Mouse (Mus musculus) hindbrain, postnatal 0 days (tissue): ENCODE data around the gene Rassf3. TPM values are rescaled to one million over a fixed set of nuclear protein-coding genes. Genes with fewer than 3 reads are reported as not detected.
A peak's percentile ranks its signal among the peaks of the same experiment; 100 is the strongest.

Experiments used
- ATAC-seq: fragments of 200-750 bp; cut with Nextera tagmentation; 2 replicates; pipeline ENCODE4 v1.8.0; 2017; ENCODE audit warnings: mild to moderate bottlenecking, moderate TSS enrichment, moderate library complexity
- DNase-seq: peaks from one replicate; pipeline ENCODE4 v3.0.0-alpha.2; 2015; ENCODE audit warnings: low spot score
- H3K27ac ChIP-seq: fragments of 300-500 bp; sonication (generic); 2 replicates; pipeline ENCODE4 v1.5.1; 2014; ENCODE audit warnings: mild to moderate bottlenecking
- H3K27me3 ChIP-seq: fragments of 300-500 bp; sonication (generic); 2 replicates; pipeline ENCODE4 v1.6.1; 2014; ENCODE audit warnings: low read length, mixed read lengths; ENCODE audit not compliant: insufficient read depth
- H3K36me3 ChIP-seq: fragments of 300-500 bp; sonication (generic); 2 replicates; pipeline ENCODE4 v1.6.1; 2014; ENCODE audit warnings: low read length, mixed read lengths; ENCODE audit not compliant: insufficient read depth
- H3K4me1 ChIP-seq: fragments of 300-500 bp; sonication (generic); 2 replicates; pipeline ENCODE4 v1.6.1; 2014; ENCODE audit warnings: antibody characterized with exemption, low read length, mixed read lengths; ENCODE audit not compliant: insufficient read depth
- H3K4me2 ChIP-seq: fragments of 300-500 bp; sonication (generic); 2 replicates; pipeline ENCODE4 v1.6.1; 2014; ENCODE audit warnings: low read depth, mild to moderate bottlenecking, low read length, moderate library complexity, mixed read lengths
- H3K4me3 ChIP-seq: fragments of 300-500 bp; sonication (generic); 2 replicates; pipeline ENCODE4 v1.5.1; 2014; ENCODE audit warnings: low read length
- H3K9ac ChIP-seq: fragments of 300-500 bp; sonication (generic); replicated peaks from 2 replicates; pipeline ENCODE4 v1.6.1; 2014; ENCODE audit warnings: mild to moderate bottlenecking, low read length, moderate library complexity, mixed read lengths
- H3K9me3 ChIP-seq: fragments of 300-500 bp; sonication (generic); 2 replicates; pipeline ENCODE4 v1.6.1; 2016; ENCODE audit warnings: low read length, mixed read lengths
- CTCF ChIP-seq: IDR thresholded peaks from 2 replicates; pipeline ENCODE4 v1.5.1; 2016; ENCODE audit warnings: antibody characterized with exemption, control low read depth, low read depth
- WGBS: fragments of 180-500 bp; shearing (Covaris S2); extraction: QIAGEN DNeasy Blood & Tissue Kit; methylation state at CpG from one replicate; pipeline ENCODE4 v1.1.7; 2014; 5-methylcytosine and 5-hydroxymethylcytosine counted together
- polyA plus RNA-seq: library from polyadenylated mRNA; unstranded; fragments of >200 nt; fragmentation: Nextera tagmentation; extraction: Ambion mirVana; gene quantifications from 2 replicates; pipeline ENCODE4 v1.2.1, GENCODE M21; 2015
- total RNA-seq: library from RNA; depleted of rRNA; stranded (reverse); fragments of >200 nt; gene quantifications from 2 replicates; pipeline ENCODE4 v1.2.3, GENCODE M21; 2014

The Rassf3 gene
- total and polyA plus RNA-seq, 2 experiments from 2014 or later, result 6.0 to 7.4 TPM

DNA sequence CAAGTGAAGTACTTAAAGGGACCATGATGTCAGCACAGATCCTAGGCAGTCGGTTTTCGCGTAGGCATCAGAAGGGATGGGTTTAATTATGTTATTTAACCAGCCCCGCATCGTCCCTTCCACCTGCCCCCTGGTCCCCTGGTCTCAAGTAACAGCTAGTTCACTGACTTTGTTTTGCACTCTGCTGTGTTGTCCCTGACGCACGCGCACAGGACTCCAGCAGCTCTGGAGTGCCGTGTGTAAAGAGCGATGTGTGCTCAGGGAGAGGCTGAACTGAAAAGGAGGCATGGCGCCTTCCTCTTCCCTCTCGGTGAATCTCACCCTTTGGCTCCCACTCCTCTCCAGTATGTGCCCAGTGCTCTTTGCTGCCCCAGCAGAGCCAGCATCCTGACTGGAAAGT is 102.1 kb downstream of the Rassf3 start:
- no peaks in the 10 kb centered on the region for H3K4me1 ChIP-seq
- no peak overlapping the region for H3K4me2 ChIP-seq
- no peak for DNase-seq
- no peak overlapping the region for H3K4me3 ChIP-seq
- no peaks in the 10 kb centered on the region for H3K27me3 ChIP-seq
- 79% methylated on average over 12 of the region's 12 CpGs for WGBS
- ATAC-seq, result no peak
- H3K36me3 ChIP-seq, result peaks cover 51% of the 10 kb centered on the region
- no peak overlapping the region for H3K9ac ChIP-seq
- no peak for TF ChIP-seq CTCF
- H3K9me3 ChIP-seq, result no peaks in the 10 kb centered on the region
- H3K27ac ChIP-seq, result no peak overlapping the region

- WGBS, result 92% methylated on average over 6 of the region's 6 CpGs
- Histone ChIP-seq H3K9ac (no peak overlapping the region), H3K27ac (no peak overlapping the region), H3K4me1 (peaks cover 6% of the 10 kb centered on the region; the same call in 1 of the 2 replicates), H3K4me2 (no peak overlapping the region), H3K4me3 (no peak overlapping the region), H3K9me3 (no peaks in the 10 kb centered on the region), H3K27me3 (no peaks in the 10 kb centered on the region), H3K36me3 (peaks cover 26% of the 10 kb centered on the region; the same call in 1 of the 2 replicates)
- no peak for ATAC-seq
- peak; percentile 34; the same call in 1 of the 2 replicates for TF ChIP-seq CTCF
- DNase-seq, result peak; percentile 21
These were observed 105.4 kb downstream of the Rassf3 start for GRCm38 (mm10) chr10:121370777-121371176.

GRCm38 (mm10) chr10:121368783-121369465 is 107.2 kb downstream of the Rassf3 start:
- DNase-seq, result no peak
- no peaks in the 10 kb centered on the region for H3K9me3 ChIP-seq
- H3K4me3 ChIP-seq, result no peak overlapping the region
- H3K36me3 ChIP-seq, result peaks cover 15% of the 10 kb centered on the region; the same call in 1 of the 2 replicates
- H3K4me1 ChIP-seq, result peaks cover 9% of the 10 kb centered on the region; the same call in 1 of the 2 replicates
- no peak for ATAC-seq
- no peak overlapping the region for H3K4me2 ChIP-seq
- H3K27ac ChIP-seq, result no peak overlapping the region
- no peak for TF ChIP-seq CTCF
- WGBS, result 81% methylated on average over 18 of the region's 18 CpGs
- H3K9ac ChIP-seq, result no peak overlapping the region
- no peaks in the 10 kb centered on the region for H3K27me3 ChIP-seq

GRCm38 (mm10) chr10:121367780-121368179 is 108.4 kb downstream of the Rassf3 start:
- H3K4me1 ChIP-seq, result peaks cover 9% of the 10 kb centered on the region; the same call in 1 of the 2 replicates
- no peak overlapping the region for H3K4me2 ChIP-seq
- no peaks in the 10 kb centered on the region for H3K27me3 ChIP-seq
- no peak for TF ChIP-seq CTCF
- ATAC-seq, result no peak
- 82% methylated on average over 9 of the region's 9 CpGs for WGBS
- no peak overlapping the region for H3K27ac ChIP-seq
- H3K36me3 ChIP-seq, result peaks cover 12% of the 10 kb centered on the region; the same call in 1 of the 2 replicates
- no peaks in the 10 kb centered on the region for H3K9me3 ChIP-seq
- DNase-seq, result no peak
- no peak overlapping the region for H3K9ac ChIP-seq
- H3K4me3 ChIP-seq, result no peak overlapping the region

- H3K27me3 ChIP-seq, result no peaks in the 10 kb centered on the region
- ATAC-seq (no peak), DNase-seq (no peak)
- H3K9me3 ChIP-seq, result no peaks in the 10 kb centered on the region
- TF ChIP-seq CTCF, result no peak
- 78% methylated on average over 13 of the region's 13 CpGs for WGBS
- H3K36me3 ChIP-seq, result peaks cover 12% of the 10 kb centered on the region; the same call in 1 of the 2 replicates
- no peak overlapping the region for H3K4me3 ChIP-seq
- H3K4me1 ChIP-seq, result peaks cover 9% of the 10 kb centered on the region; the same call in 1 of the 2 replicates
- H3K9ac ChIP-seq, result no peak overlapping the region
- no peak overlapping the region for H3K27ac ChIP-seq
- H3K4me2 ChIP-seq, result no peak overlapping the region
These were observed 108.9 kb downstream of the Rassf3 start for GRCm38 (mm10) chr10:121367271-121367670.

GRCm38 (mm10) chr10:121365781-121366272 is 110.3 kb downstream of the Rassf3 start:
- Histone ChIP-seq H3K9ac (peak overlapping the region; percentile 84), H3K36me3 (peaks cover 6% of the 10 kb centered on the region; the same call in 1 of the 2 replicates), H3K27ac (peak overlapping the region; percentile 77; the same call in 1 of the 2 replicates), H3K4me3 (peak overlapping the region; percentile 91), H3K27me3 (no peaks in the 10 kb centered on the region), H3K9me3 (no peaks in the 10 kb centered on the region), H3K4me2 (peak overlapping the region; percentile 86), H3K4me1 (peaks cover 9% of the 10 kb centered on the region; the same call in 1 of the 2 replicates)
- WGBS, result 13% methylated on average over 9 of the region's 9 CpGs
- ATAC-seq (no peak), DNase-seq (peak; percentile 9)
- TF ChIP-seq CTCF, result no peak
